Mouse (Mus musculus) CH12.LX (cell line): ENCODE measurements at regions not wholly inside any gene's neighbourhood (a gene's known extent, or its start where the extent isn't known, plus 50 kb on each side); places are given as distances from the start of the nearest gene placed in this dataset.

Source experiments
- DNase-seq: peaks from one replicate; pipeline ENCODE4 v3.0.0-alpha.2; 2013; ENCODE audit errors: extremely low read depth
- H3K27ac ChIP-seq: 2 replicates; pipeline ENCODE4 v1.5.1; 2012; ENCODE audit warnings: low read depth, mild to moderate bottlenecking, control low read depth, moderate library complexity; ENCODE audit not compliant: insufficient read depth
- H3K27me3 ChIP-seq: replicated peaks from 2 replicates; pipeline ENCODE3; 2012; ENCODE audit warnings: inconsistent platforms
- H3K36me3 ChIP-seq, 2 experiments: replicated peaks in 1 of 2; 2 replicates each; pipeline versions ENCODE3 to v1.6.1; 2012; ENCODE audit warnings: inconsistent platforms in 1 of 2, low read length in 1 of 2, mild to moderate bottlenecking in 1 of 2, mixed read lengths in 1 of 2, moderate library complexity in 1 of 2; ENCODE audit not compliant: control insufficient read depth in 1 of 2, insufficient read depth in 1 of 2
- H3K4me1 ChIP-seq, 2 experiments: 2 replicates each; pipeline ENCODE4 v1.6.1; 2012; ENCODE audit warnings: inconsistent platforms in 1 of 2, moderate library complexity in 1 of 2; ENCODE audit not compliant: insufficient read depth in 2 of 2, control insufficient read depth in 1 of 2
- H3K4me2 ChIP-seq: 2 replicates; pipeline ENCODE4 v1.6.1; 2012; ENCODE audit warnings: low read depth, mild to moderate bottlenecking, control low read depth; ENCODE audit not compliant: poor library complexity, insufficient read depth, severe bottlenecking
- H3K4me3 ChIP-seq, 3 experiments: fragments of 150-350 bp in 1 of 3; sonication (generic) in 1 of 3; replicated peaks in 1 of 3; 2 replicates each; pipeline versions ENCODE3 to v1.5.1; 2011 to 2012; ENCODE audit warnings: low read depth in 2 of 3, low read length in 2 of 3, mild to moderate bottlenecking in 2 of 3, moderate library complexity in 2 of 3, control low read depth in 1 of 3, improper control_type of control experiment in 1 of 3, inconsistent platforms in 1 of 3, mixed read lengths in 1 of 3; ENCODE audit not compliant: poor library complexity in 1 of 3
- H3K79me2 ChIP-seq: replicated peaks from 2 replicates; pipeline ENCODE4 v1.6.1; 2012; ENCODE audit warnings: mild to moderate bottlenecking, moderate library complexity; ENCODE audit not compliant: control insufficient read depth, poor library complexity, insufficient read depth, severe bottlenecking; ENCODE audit errors: extremely low read depth
- H3K9ac ChIP-seq: 2 replicates; pipeline ENCODE4 v1.6.1; 2012; ENCODE audit warnings: low read depth, mild to moderate bottlenecking, control low read depth, moderate library complexity; ENCODE audit not compliant: insufficient read depth
- H3K9me3 ChIP-seq: replicated peaks from 2 replicates; pipeline ENCODE3; 2012; ENCODE audit warnings: low read length, inconsistent platforms, mixed read lengths
- CHD1 ChIP-seq: IDR thresholded peaks from 2 replicates; pipeline ENCODE4 v1.6.1; 2012; ENCODE audit warnings: low read depth, low read length, improper control_type of control experiment, inconsistent platforms
- CTCF ChIP-seq, 2 experiments: IDR thresholded peaks in 1 of 2; conservative IDR thresholded peaks in 1 of 2; 2 replicates each; pipeline ENCODE4 v1.5.1; 2011 to 2012; ENCODE audit warnings: low read depth in 2 of 2, low read length in 2 of 2, improper control_type of control experiment in 1 of 2, inconsistent platforms in 1 of 2, mild to moderate bottlenecking in 1 of 2, moderate library complexity in 1 of 2
- EP300 ChIP-seq: IDR thresholded peaks from 2 replicates; pipeline ENCODE4 v1.6.1; 2011; ENCODE audit warnings: low read length, improper control_type of control experiment
- ETS1 ChIP-seq: conservative IDR thresholded peaks from 2 replicates; pipeline ENCODE4 v1.6.1; 2012; ENCODE audit warnings: low read depth, mild to moderate bottlenecking, inconsistent platforms, low read length, improper control_type of control experiment, moderate library complexity
- HCFC1 ChIP-seq: IDR thresholded peaks from 2 replicates; pipeline ENCODE4 v1.6.1; 2012; ENCODE audit warnings: low read depth, mild to moderate bottlenecking, inconsistent platforms, low read length, improper control_type of control experiment
- MAZ ChIP-seq: IDR thresholded peaks from 2 replicates; pipeline ENCODE4 v1.6.1; 2012; ENCODE audit warnings: low read depth, mild to moderate bottlenecking, inconsistent platforms, low read length, improper control_type of control experiment, moderate library complexity
- MEF2A ChIP-seq: IDR thresholded peaks from 2 replicates; pipeline ENCODE4 v1.6.1; 2014; ENCODE audit warnings: low read depth, mild to moderate bottlenecking, inconsistent platforms, low read length, improper control_type of control experiment, borderline replicate concordance
- MXI1 ChIP-seq: IDR thresholded peaks from 2 replicates; pipeline ENCODE4 v1.6.1; 2011; ENCODE audit warnings: mild to moderate bottlenecking, low read depth, low read length, improper control_type of control experiment
- MYC ChIP-seq: IDR thresholded peaks from 2 replicates; pipeline ENCODE4 v1.6.1; 2011; ENCODE audit warnings: low read depth, mild to moderate bottlenecking, improper control_type of control experiment, low read length
- PAX5 ChIP-seq: IDR thresholded peaks from 2 replicates; pipeline ENCODE4 v1.6.1; 2012; ENCODE audit warnings: low read length, inconsistent platforms, mixed read lengths
- POLR2A ChIP-seq: IDR thresholded peaks from 2 replicates; pipeline ENCODE4 v1.6.1; 2011; ENCODE audit warnings: low read depth, mild to moderate bottlenecking, improper control_type of control experiment, low read length
- RAD21 ChIP-seq: IDR thresholded peaks from 2 replicates; pipeline ENCODE4 v1.6.1; 2011; ENCODE audit warnings: low read depth, mild to moderate bottlenecking, low read length, improper control_type of control experiment, moderate library complexity
- SIN3A ChIP-seq: IDR thresholded peaks from 2 replicates; pipeline ENCODE4 v1.6.1; 2012; ENCODE audit warnings: low read length, improper control_type of control experiment, inconsistent platforms
- SMC3 ChIP-seq: IDR thresholded peaks from 2 replicates; pipeline ENCODE4 v1.6.1; 2011; ENCODE audit warnings: low read depth, low read length, improper control_type of control experiment
- TBP ChIP-seq: conservative IDR thresholded peaks from 2 replicates; pipeline ENCODE4 v1.6.1; 2011; ENCODE audit warnings: low read depth, low read length, improper control_type of control experiment
- TCF12 ChIP-seq: IDR thresholded peaks from 2 replicates; pipeline ENCODE4 v1.6.1; 2014; ENCODE audit warnings: low read depth, mild to moderate bottlenecking, inconsistent platforms, low read length, improper control_type of control experiment
- USF1 ChIP-seq: IDR thresholded peaks from 2 replicates; pipeline ENCODE4 v1.6.1; 2014; ENCODE audit warnings: low read depth, mild to moderate bottlenecking, inconsistent platforms, low read length, improper control_type of control experiment
- ZMIZ1 ChIP-seq: IDR thresholded peaks from 2 replicates; pipeline ENCODE4 v1.6.1; 2012; ENCODE audit warnings: low read depth, mild to moderate bottlenecking, inconsistent platforms, low read length, improper control_type of control experiment
- dilution Hi-C: fragments of 300-500 bp; cut with MboI; formaldehyde crosslinking; loops from 2 replicates; pipeline ENCODE4 v1.14.3; 2020; ENCODE audit warnings: low sequenced_read_pairs; ENCODE audit not compliant: extremely low pct_unique_long_range_greater_than_20kb, extremely low pct_ligation_motif_present
- in situ Hi-C: fragments of 300-500 bp; cut with MboI; formaldehyde crosslinking; loops from 3 replicates; pipeline ENCODE4 v1.14.3; 2019; ENCODE audit warnings: low sequenced_read_pairs, low pct_ligation_motif_present, low pct_unique_long_range_greater_than_20kb, mixed read lengths

DNA sequence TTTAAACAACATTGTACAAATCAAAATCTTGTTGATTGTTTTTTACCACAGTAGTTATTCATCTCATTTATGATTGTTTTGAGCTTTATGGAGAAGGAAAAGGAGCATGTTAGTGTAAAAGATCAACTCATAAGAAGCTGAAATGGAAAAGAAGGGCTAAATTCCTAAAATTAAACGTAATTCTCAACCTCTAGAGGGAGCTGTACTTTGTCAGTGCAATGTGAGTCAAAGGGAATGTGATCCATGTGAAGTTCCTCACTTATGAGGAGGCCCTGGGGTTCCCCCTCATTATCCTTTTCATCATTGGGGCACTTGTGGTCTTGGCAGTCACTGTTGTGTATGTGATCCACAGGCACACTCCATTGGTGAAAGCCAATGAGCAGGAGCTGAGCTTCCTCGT, 54.0 kb upstream of the Vmn2r7 start:
- in situ Hi-C loops, result no loop called here
- Histone ChIP-seq H3K36me3 (no peaks in the 10 kb centered on the region), H3K27me3 (no peaks in the 10 kb centered on the region), H3K4me2 (no peak overlapping the region), H3K4me1 (no peaks in the 10 kb centered on the region), H3K9ac (no peak overlapping the region), H3K4me3 (no peak overlapping the region), H3K9me3 (no peaks in the 10 kb centered on the region), H3K27ac (no peak overlapping the region), H3K79me2 (no peaks in the 10 kb centered on the region)
- DNase-seq, result no peak
- peak; percentile 22 to 50; a peak in 2 of 4 replicates for TF ChIP-seq CTCF (conservative IDR thresholded peaks at IDR 0.05 in 1 of 2, IDR thresholded peaks at IDR 0.05 in 1 of 2; ENCODE audit: low read depth in 2 of 2, low read length in 2 of 2)
- TF ChIP-seq RAD21, result peak; percentile 14
- no peak for TF ChIP-seq POLR2A
- peak; percentile 14; the same call in 1 of the 2 replicates for TF ChIP-seq SMC3
- dilution Hi-C loops, result no loop called here

DNA sequence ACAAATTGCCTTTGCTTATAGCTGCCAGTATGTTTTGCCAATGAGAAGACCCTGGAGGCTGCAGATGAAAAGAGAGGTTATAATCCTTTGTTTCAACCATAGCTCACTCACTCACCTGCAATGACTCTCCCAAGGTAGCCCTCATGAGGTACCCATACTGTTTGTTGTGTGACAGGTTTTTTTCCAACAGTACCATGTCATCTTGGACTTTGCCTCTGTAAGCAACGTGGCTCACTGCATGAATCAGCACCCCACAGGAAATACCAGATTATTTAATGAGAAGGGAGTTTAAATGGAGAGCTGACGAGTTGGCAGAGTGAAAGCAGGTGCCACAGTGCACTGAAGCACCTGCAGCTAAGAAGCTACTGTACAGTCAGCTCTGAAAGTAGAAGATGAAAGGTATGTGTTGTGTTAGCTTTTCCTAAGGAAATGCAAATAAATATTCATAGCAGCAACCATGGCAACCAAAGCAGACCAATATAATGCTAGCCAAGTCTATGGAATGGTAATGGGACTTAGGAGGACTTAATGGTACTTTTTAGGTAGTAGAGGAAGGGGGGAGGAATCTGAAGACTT, 56.8 kb upstream of the Vmn2r7 start:
- in situ Hi-C loops, result no loop called here
- dilution Hi-C loops, result no loop called here
- H3K9ac ChIP-seq, result no peak overlapping the region

DNA sequence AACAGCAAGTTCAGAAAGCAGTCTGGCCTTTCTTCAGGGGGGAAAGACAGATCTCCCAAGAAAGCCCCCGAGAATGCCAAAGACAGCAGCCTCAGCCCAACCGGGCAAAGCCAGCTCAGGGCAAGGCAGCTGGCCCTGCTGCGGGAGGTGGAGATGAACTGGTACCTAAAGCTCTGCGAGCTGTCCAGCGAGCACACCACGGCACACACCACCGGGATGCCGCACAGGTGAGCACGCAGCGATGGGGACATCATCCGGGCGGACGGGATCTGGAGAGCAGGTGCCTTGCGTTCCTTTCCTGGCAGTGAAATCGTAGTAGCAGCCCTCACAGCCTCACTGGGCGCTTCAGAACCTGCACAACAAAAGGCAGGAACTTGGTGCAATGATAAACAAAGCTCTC, 104.7 kb upstream of the Vmn2r7 start:
- in situ Hi-C loops (no loop called here), dilution Hi-C loops (no loop called here)
- Histone ChIP-seq H3K4me2 (no peak overlapping the region), H3K4me1 (peaks cover 0 to 4% of the 10 kb centered on the region in 2 experiments; a peak in 2 of 4 replicates), H3K4me3 (no peak overlapping the region), H3K79me2 (no peaks in the 10 kb centered on the region), H3K27ac (no peak overlapping the region), H3K27me3 (no peaks in the 10 kb centered on the region), H3K9ac (no peak overlapping the region), H3K36me3 (no peaks in the 10 kb centered on the region), H3K9me3 (no peaks in the 10 kb centered on the region)
- no peak for DNase-seq
- no peak for TF ChIP-seq USF1
- no peak for TF ChIP-seq MEF2A
- no peak for TF ChIP-seq TBP
- TF ChIP-seq CTCF (conservative IDR thresholded peaks at IDR 0.05 in 1 of 2, IDR thresholded peaks at IDR 0.05 in 1 of 2; ENCODE audit: low read depth in 2 of 2, low read length in 2 of 2), result no peak
- no peak for TF ChIP-seq ZMIZ1
- no peak for TF ChIP-seq TCF12
- TF ChIP-seq CHD1, result no peak
- no peak for TF ChIP-seq SIN3A
- TF ChIP-seq EP300, result no peak
- TF ChIP-seq PAX5, result no peak

More for the DNA sequence above, 56.8 kb upstream of the Vmn2r7 start:
- Histone ChIP-seq H3K4me2 (no peak overlapping the region), H3K27ac (no peak overlapping the region)
- DNase-seq, result no peak
- TF ChIP-seq MAZ (no peak), CTCF (conservative IDR thresholded peaks at IDR 0.05 in 1 of 2, IDR thresholded peaks at IDR 0.05 in 1 of 2; ENCODE audit: low read depth in 2 of 2, low read length in 2 of 2) (no peak), HCFC1 (no peak), ETS1 (no peak), TCF12 (no peak), MXI1 (no peak), MYC (no peak), POLR2A (no peak)
- TF ChIP-seq, all 38 proteins: peak for 0
- no peaks in the 10 kb centered on the region for H3K36me3 ChIP-seq
- H3K9me3 ChIP-seq, result no peaks in the 10 kb centered on the region
- H3K4me3 ChIP-seq, result no peak overlapping the region
- H3K79me2 ChIP-seq, result no peaks in the 10 kb centered on the region; the same call in 1 of the 2 replicates
- H3K4me1 ChIP-seq, result no peaks in the 10 kb centered on the region
- H3K27me3 ChIP-seq, result no peaks in the 10 kb centered on the region
